Mouse (Mus musculus) large intestine, adult 2 months (tissue): ENCODE data around the gene Kcnd3. TPM values are rescaled to one million over a fixed set of nuclear protein-coding genes. Genes with fewer than 3 reads are reported as not detected.

ENCODE experiments used
- DNase-seq: peaks from one replicate; pipeline ENCODE4 v3.0.0-alpha.2; 2012; ENCODE audit warnings: low read depth, low spot score
- WGBS: fragments of 180-500 bp; shearing (Covaris S2); methylation state at CpG from one replicate; pipeline ENCODE4 v1.1.7; 2018; 5-methylcytosine and 5-hydroxymethylcytosine counted together
- polyA plus RNA-seq: library from polyadenylated mRNA; depleted of rRNA; stranded (reverse); fragments of >200 nt; gene quantifications from 2 replicates; pipeline ENCODE4 v1.2.3, GENCODE M21; 2012

Gene Kcnd3
- polyA plus RNA-seq, 1 experiment = 0.62 TPM

- no peak for DNase-seq
- 51% methylated on average over 6 of the region's 6 CpGs for WGBS
Observed at GRCm38 (mm10) chr3:105627258-105627657, 175.1 kb downstream of the Kcnd3 start.

- no peak for DNase-seq
- WGBS = 62% methylated on average over 2 of the region's 2 CpGs
Observed at GRCm38 (mm10) chr3:105632296-105632695, 180.2 kb downstream of the Kcnd3 start.

GRCm38 (mm10) chr3:105633021-105633420, 180.9 kb downstream of the Kcnd3 start:
- no peak for DNase-seq
- WGBS = 63% methylated on average over 3 of the region's 3 CpGs

- WGBS = 26% methylated on average over 1 of the region's 1 CpGs
- DNase-seq = no peak
Observed at GRCm38 (mm10) chr3:105642186-105642585, 190.1 kb downstream of the Kcnd3 start.

- WGBS = 84% methylated on average over 5 of the region's 5 CpGs
- no peak for DNase-seq
Observed at GRCm38 (mm10) chr3:105643566-105643965, 191.4 kb downstream of the Kcnd3 start.

- 55% methylated on average over 8 of the region's 8 CpGs for WGBS
- no peak for DNase-seq
Observed at GRCm38 (mm10) chr3:105648889-105649567, 196.9 kb downstream of the Kcnd3 start.

- WGBS = 80% methylated on average over 13 of the region's 13 CpGs
Observed at GRCm38 (mm10) chr3:105653544-105654380, 201.6 kb downstream of the Kcnd3 start.

GRCm38 (mm10) chr3:105655031-105655585, 203.0 kb downstream of the Kcnd3 start:
- no peak for DNase-seq
- 86% methylated on average over 11 of the region's 11 CpGs for WGBS

More at GRCm38 (mm10) chr3:105653544-105654380, 201.6 kb downstream of the Kcnd3 start:
- no peak for DNase-seq

GRCm38 (mm10) chr3:105660530-105660929, 208.4 kb downstream of the Kcnd3 start:
- DNase-seq = no peak
- WGBS = 34% methylated on average over 2 of the region's 2 CpGs

GRCm38 (mm10) chr3:105663043-105663442, 210.9 kb downstream of the Kcnd3 start:
- 15% methylated on average over 8 of the region's 8 CpGs for WGBS
- DNase-seq = no peak

- no peak for DNase-seq
- 85% methylated on average over 9 of the region's 9 CpGs for WGBS
Observed at GRCm38 (mm10) chr3:105665105-105665765, 213.1 kb downstream of the Kcnd3 start.

GRCm38 (mm10) chr3:105666996-105667523, 214.9 kb downstream of the Kcnd3 start:
- WGBS = 70% methylated on average over 4 of the region's 4 CpGs
- no peak for DNase-seq

GRCm38 (mm10) chr3:105668161-105668560, 216.0 kb downstream of the Kcnd3 start:
- DNase-seq = no peak
- WGBS = 59% methylated on average over 9 of the region's 9 CpGs

- 83% methylated on average over 3 of the region's 3 CpGs for WGBS
- no peak for DNase-seq
Observed at GRCm38 (mm10) chr3:105669776-105670175, 217.6 kb downstream of the Kcnd3 start.

- DNase-seq = no peak
- WGBS = 92% methylated on average over 1 of the region's 1 CpGs
Observed at GRCm38 (mm10) chr3:105670801-105671200, 218.7 kb downstream of the Kcnd3 start.

GRCm38 (mm10) chr3:105674595-105675218, 222.6 kb downstream of the Kcnd3 start:
- peak; percentile 76 for DNase-seq
- WGBS = 16% methylated on average over 7 of the region's 7 CpGs

GRCm38 (mm10) chr3:105675932-105676331, 223.8 kb downstream of the Kcnd3 start:
- 30% methylated on average over 2 of the region's 2 CpGs for WGBS
- no peak for DNase-seq

- no peak for DNase-seq
- 88% methylated on average over 7 of the region's 7 CpGs for WGBS
Observed at GRCm38 (mm10) chr3:105680346-105680745, 228.2 kb downstream of the Kcnd3 start.
